Mouse (Mus musculus): ENCODE results near the gene Gucy2g.

GRCm38 (mm10) chr19:55265269-55265668 is 24.2 kb upstream of the Gucy2g start:
- no peak for TF ChIP-seq CTCF (IDR thresholded peaks at IDR 0.05; ENCODE audit: low read depth)
- TF ChIP-seq EP300 (IDR thresholded peaks at IDR 0.05; ENCODE audit: low read depth) = no peak
